Mouse (Mus musculus) forebrain, embryonic 11.5 days (tissue): ENCODE measurements around the gene Ccnj. TPM values are rescaled to one million over a fixed set of nuclear protein-coding genes. Genes with fewer than 3 reads are reported as not detected.

Experiments
- ATAC-seq: fragments of 200-750 bp; cut with Nextera tagmentation; replicated peaks from 2 replicates; pipeline ENCODE4 v1.8.0; 2017; ENCODE audit warnings: moderate TSS enrichment; ENCODE audit not compliant: low FRiP score
- DNase-seq: peaks from one replicate; pipeline ENCODE4 v3.0.0-alpha.2; 2017; ENCODE audit warnings: low spot score
- H3K27ac ChIP-seq: fragments of 300-500 bp; sonication (generic); 2 replicates; pipeline ENCODE4 v1.5.1; 2014; ENCODE audit warnings: low read depth, low read length
- H3K27me3 ChIP-seq: fragments of 300-500 bp; sonication (generic); 2 replicates; pipeline ENCODE4 v1.6.1; 2014; ENCODE audit warnings: mild to moderate bottlenecking, low read length, mixed read lengths; ENCODE audit not compliant: control insufficient read depth, insufficient read depth
- H3K36me3 ChIP-seq: fragments of 300-500 bp; sonication (generic); 2 replicates; pipeline ENCODE4 v1.6.1; 2014; ENCODE audit warnings: mild to moderate bottlenecking, low read length, moderate library complexity, mixed read lengths; ENCODE audit not compliant: control insufficient read depth, insufficient read depth
- H3K4me1 ChIP-seq: fragments of 300-500 bp; sonication (generic); replicated peaks from 2 replicates; pipeline ENCODE4 v1.6.1; 2014; ENCODE audit warnings: low read length, mixed read lengths; ENCODE audit not compliant: control insufficient read depth, insufficient read depth
- H3K4me2 ChIP-seq: fragments of 300-500 bp; sonication (generic); 2 replicates; pipeline ENCODE4 v1.6.1; 2014; ENCODE audit warnings: low read depth, mild to moderate bottlenecking, low read length, moderate library complexity, mixed read lengths; ENCODE audit not compliant: severe bottlenecking
- H3K4me3 ChIP-seq: fragments of 300-500 bp; sonication (generic); 2 replicates; pipeline ENCODE4 v1.5.1; 2014; ENCODE audit warnings: low read depth, low read length
- H3K9ac ChIP-seq: fragments of 300-500 bp; sonication (generic); 2 replicates; pipeline ENCODE4 v1.6.1; 2014; ENCODE audit warnings: low read length
- H3K9me3 ChIP-seq: fragments of 300-500 bp; sonication (generic); 2 replicates; pipeline ENCODE4 v1.6.1; 2016; ENCODE audit warnings: low read length, mixed read lengths; ENCODE audit not compliant: control insufficient read depth
- WGBS: fragments of 180-500 bp; shearing (Covaris S2); extraction: QIAGEN DNeasy Blood & Tissue Kit; methylation state at CpG from one replicate; pipeline ENCODE4 v1.1.7; 2014; 5-methylcytosine and 5-hydroxymethylcytosine counted together
- polyA plus RNA-seq: library from polyadenylated mRNA; unstranded; fragments of >200 nt; fragmentation: Nextera tagmentation; extraction: Ambion mirVana; gene quantifications from 2 replicates; pipeline ENCODE4 v1.2.1, GENCODE M21; 2014

Ccnj gene
- polyA plus RNA-seq, result 36.4 and 43.3 TPM in 2 replicates

GRCm38 (mm10) chr19:40830703-40831415 is at the start of gene Ccnj:
TSS of gene Ccnj (plus strand) at chr19:40831279.
- Histone ChIP-seq H3K27ac (peak within 1 kb of the TSS; percentile 92), H3K4me1 (peaks cover 19% of the 10 kb centered on the region), H3K4me3 (peak within 1 kb of the TSS; percentile 93), H3K36me3 (no peaks in the 10 kb centered on the region; the same call in 1 of the 2 replicates), H3K27me3 (no peaks in the 10 kb centered on the region), H3K4me2 (peak within 1 kb of the TSS; percentile 73), H3K9me3 (no peaks in the 10 kb centered on the region), H3K9ac (peak within 1 kb of the TSS; percentile 99)
- WGBS, result under 1% methylated on average over 71 of the region's 71 CpGs
- peak; percentile 99 for ATAC-seq
- peak; percentile 96 for DNase-seq

- Histone ChIP-seq H3K27me3 (no peaks in the 10 kb centered on the region), H3K9ac (no peak overlapping the region), H3K4me3 (no peak overlapping the region), H3K27ac (no peak overlapping the region), H3K4me1 (no peaks in the 10 kb centered on the region), H3K9me3 (no peaks in the 10 kb centered on the region), H3K36me3 (no peaks in the 10 kb centered on the region), H3K4me2 (no peak overlapping the region)
- ATAC-seq, result no peak
- no peak for DNase-seq
- WGBS, result 77% methylated on average over 15 of the region's 15 CpGs
Observed at GRCm38 (mm10) chr19:40788004-40788714, 42.9 kb upstream of the Ccnj start.

- H3K27me3 ChIP-seq, result no peaks in the 10 kb centered on the region
- WGBS, result 92% methylated on average over 2 of the region's 2 CpGs
- no peak overlapping the region for H3K4me3 ChIP-seq
- H3K9ac ChIP-seq, result no peak overlapping the region
- H3K4me1 ChIP-seq, result no peaks in the 10 kb centered on the region
- no peak overlapping the region for H3K4me2 ChIP-seq
- no peaks in the 10 kb centered on the region for H3K36me3 ChIP-seq
- no peak for DNase-seq
- ATAC-seq, result no peak
- H3K27ac ChIP-seq, result no peak overlapping the region
- H3K9me3 ChIP-seq, result no peaks in the 10 kb centered on the region
Observed at GRCm38 (mm10) chr19:40788715-40789084, 42.4 kb upstream of the Ccnj start.

- H3K27me3 ChIP-seq, result no peaks in the 10 kb centered on the region
- no peaks in the 10 kb centered on the region; the same call in 1 of the 2 replicates for H3K4me1 ChIP-seq
- H3K9ac ChIP-seq, result no peak overlapping the region; the same call in 1 of the 2 replicates
- ATAC-seq (no peak), DNase-seq (no peak)
- H3K9me3 ChIP-seq, result no peaks in the 10 kb centered on the region
- H3K4me3 ChIP-seq, result no peak overlapping the region
- H3K27ac ChIP-seq, result no peak overlapping the region
- no peaks in the 10 kb centered on the region for H3K36me3 ChIP-seq
- no peak overlapping the region for H3K4me2 ChIP-seq
- 24% methylated on average over 7 of the region's 7 CpGs for WGBS
Observed at GRCm38 (mm10) chr19:40805176-40805737, 25.8 kb upstream of the Ccnj start.

- Histone ChIP-seq H3K27me3 (no peaks in the 10 kb centered on the region), H3K4me2 (no peak overlapping the region), H3K27ac (no peak overlapping the region), H3K4me1 (no peaks in the 10 kb centered on the region; the same call in 1 of the 2 replicates), H3K9ac (no peak overlapping the region), H3K4me3 (no peak overlapping the region), H3K36me3 (no peaks in the 10 kb centered on the region), H3K9me3 (no peaks in the 10 kb centered on the region)
- ATAC-seq (no peak), DNase-seq (no peak)
- 62% methylated on average over 7 of the region's 7 CpGs for WGBS
Observed at GRCm38 (mm10) chr19:40809858-40810257, 21.2 kb upstream of the Ccnj start.

- H3K27me3 ChIP-seq, result no peaks in the 10 kb centered on the region
- ATAC-seq, result no peak
- no peak overlapping the region for H3K4me2 ChIP-seq
- no peaks in the 10 kb centered on the region for H3K4me1 ChIP-seq
- WGBS, result 85% methylated on average over 4 of the region's 4 CpGs
- no peaks in the 10 kb centered on the region for H3K9me3 ChIP-seq
- no peak overlapping the region for H3K9ac ChIP-seq
- DNase-seq, result no peak
- no peak overlapping the region for H3K4me3 ChIP-seq
- H3K36me3 ChIP-seq, result no peaks in the 10 kb centered on the region
- H3K27ac ChIP-seq, result no peak overlapping the region
Observed at GRCm38 (mm10) chr19:40811840-40812239, 19.2 kb upstream of the Ccnj start.

- Histone ChIP-seq H3K4me2 (no peak overlapping the region), H3K4me3 (no peak overlapping the region), H3K27me3 (no peaks in the 10 kb centered on the region), H3K9ac (no peak overlapping the region), H3K9me3 (no peaks in the 10 kb centered on the region), H3K36me3 (no peaks in the 10 kb centered on the region), H3K27ac (no peak overlapping the region), H3K4me1 (no peaks in the 10 kb centered on the region)
- 96% methylated on average over 3 of the region's 3 CpGs for WGBS
- ATAC-seq (no peak), DNase-seq (no peak)
Observed at GRCm38 (mm10) chr19:40812778-40813177, 18.3 kb upstream of the Ccnj start.

- no peak overlapping the region for H3K4me3 ChIP-seq
- no peak overlapping the region for H3K4me2 ChIP-seq
- 87% methylated on average over 14 of the region's 14 CpGs for WGBS
- no peaks in the 10 kb centered on the region for H3K9me3 ChIP-seq
- no peaks in the 10 kb centered on the region for H3K36me3 ChIP-seq
- no peaks in the 10 kb centered on the region for H3K4me1 ChIP-seq
- no peaks in the 10 kb centered on the region for H3K27me3 ChIP-seq
- DNase-seq, result peak; percentile 53
- H3K9ac ChIP-seq, result no peak overlapping the region
- ATAC-seq, result no peak
- H3K27ac ChIP-seq, result no peak overlapping the region
Observed at GRCm38 (mm10) chr19:40813385-40813784, 17.7 kb upstream of the Ccnj start.
